Mouse (Mus musculus): ENCODE data around the gene Magi2.

GRCm38 (mm10) chr5:19907381-19907982 is 680.6 kb downstream of the Magi2 start:
- TF ChIP-seq EP300 (IDR thresholded peaks at IDR 0.05) (no peak), CTCF (IDR thresholded peaks at IDR 0.05) (no peak)

Measured in lung, postnatal 0 days (tissue).